Mouse (Mus musculus) heart, embryonic 14.5 days (tissue): ENCODE measurements around the gene Immp2l. TPM values are rescaled to one million over a fixed set of nuclear protein-coding genes. Genes with fewer than 3 reads are reported as not detected.
A peak's percentile ranks its signal among the peaks of the same experiment; 100 is the strongest.

Experiments used
- ATAC-seq: fragments of 200-750 bp; cut with Nextera tagmentation; 2 replicates; pipeline ENCODE4 v1.8.0; 2017; ENCODE audit warnings: low read depth, moderate TSS enrichment; ENCODE audit not compliant: insufficient number of reproducible peaks, insufficient read depth, low FRiP score
- H3K27ac ChIP-seq, 2 experiments: fragments of 200-500 bp in 1 of 2; fragments of 300-500 bp in 1 of 2; sonication (generic) in 1 of 2; replicated peaks in 1 of 2; 2 replicates each; pipeline ENCODE4 v1.5.1; 2012 to 2014; ENCODE audit warnings: low read depth in 2 of 2, low read length in 2 of 2, control low read depth in 1 of 2, mild to moderate bottlenecking in 1 of 2, mixed read lengths in 1 of 2; ENCODE audit not compliant: control insufficient read depth in 1 of 2, insufficient read depth in 1 of 2
- H3K27me3 ChIP-seq: fragments of 300-500 bp; sonication (generic); 2 replicates; pipeline ENCODE4 v1.6.1; 2014; ENCODE audit warnings: mild to moderate bottlenecking, low read length, control low read depth; ENCODE audit not compliant: control insufficient read depth, insufficient read depth
- H3K36me3 ChIP-seq: fragments of 300-500 bp; sonication (generic); 2 replicates; pipeline ENCODE4 v1.6.1; 2014; ENCODE audit warnings: mild to moderate bottlenecking, control low read depth, low read length, mixed read lengths; ENCODE audit not compliant: control insufficient read depth, insufficient read depth
- H3K4me1 ChIP-seq, 2 experiments: fragments of 200-500 bp in 1 of 2; fragments of 300-500 bp in 1 of 2; sonication (generic) in 1 of 2; 2 replicates each; pipeline ENCODE4 v1.6.1; 2012 to 2014; ENCODE audit warnings: low read length in 2 of 2, control low read depth in 1 of 2, mixed read lengths in 1 of 2; ENCODE audit not compliant: control insufficient read depth in 2 of 2, insufficient read depth in 2 of 2
- H3K4me2 ChIP-seq: fragments of 300-500 bp; sonication (generic); 2 replicates; pipeline ENCODE4 v1.6.1; 2014; ENCODE audit warnings: mild to moderate bottlenecking, low read length
- H3K4me3 ChIP-seq, 2 experiments: fragments of 200-500 bp in 1 of 2; fragments of 300-500 bp in 1 of 2; sonication (generic) in 1 of 2; 2 replicates each; pipeline ENCODE4 v1.5.1; 2012 to 2014; ENCODE audit warnings: low read length in 2 of 2, mild to moderate bottlenecking in 2 of 2, control low read depth in 1 of 2, low read depth in 1 of 2, moderate library complexity in 1 of 2; ENCODE audit not compliant: control insufficient read depth in 1 of 2, insufficient read depth in 1 of 2
- H3K9ac ChIP-seq: fragments of 300-500 bp; sonication (generic); 2 replicates; pipeline ENCODE4 v1.6.1; 2014; ENCODE audit warnings: mild to moderate bottlenecking, low read length
- H3K9me3 ChIP-seq: fragments of 300-500 bp; sonication (generic); 2 replicates; pipeline ENCODE4 v1.6.1; 2016; ENCODE audit warnings: low read length, control low read depth; ENCODE audit not compliant: control insufficient read depth
- WGBS: fragments of 180-500 bp; shearing (Covaris S2); extraction: QIAGEN DNeasy Blood & Tissue Kit; methylation state at CpG from one replicate; pipeline ENCODE4 v1.1.7; 2014; 5-methylcytosine and 5-hydroxymethylcytosine counted together
- polyA plus RNA-seq: library from polyadenylated mRNA; unstranded; fragments of >200 nt; fragmentation: Nextera tagmentation; extraction: Ambion mirVana; gene quantifications from 2 replicates; pipeline ENCODE4 v1.2.1, GENCODE M21; 2014

The Immp2l gene
- polyA plus RNA-seq, 1 experiment from 2014 or later, result 11.4 TPM

- WGBS, result 57% methylated on average over 6 of the region's 6 CpGs
- H3K9ac ChIP-seq, result no peak overlapping the region
- no peaks in the 10 kb centered on the region for H3K9me3 ChIP-seq
- H3K4me2 ChIP-seq, result no peak overlapping the region
- peaks cover 0 to 11% of the 10 kb centered on the region in 2 experiments; a peak in 1 of 4 replicates for H3K4me1 ChIP-seq
- no peak for ATAC-seq
- H3K36me3 ChIP-seq, result no peaks in the 10 kb centered on the region
- no peak overlapping the region for H3K27ac ChIP-seq
- no peaks in the 10 kb centered on the region for H3K27me3 ChIP-seq
- no peak overlapping the region for H3K4me3 ChIP-seq
Measured at GRCm38 (mm10) chr12:41119657-41120056, 95.8 kb downstream of the Immp2l start.

GRCm38 (mm10) chr12:41123207-41123606 lies 99.3 kb downstream of the Immp2l start:
- no peak overlapping the region for H3K27ac ChIP-seq
- H3K9me3 ChIP-seq, result no peaks in the 10 kb centered on the region
- WGBS, result 79% methylated on average over 2 of the region's 2 CpGs
- H3K4me2 ChIP-seq, result no peak overlapping the region
- H3K36me3 ChIP-seq, result no peaks in the 10 kb centered on the region
- H3K4me3 ChIP-seq, result no peak overlapping the region
- peaks cover 2 to 16% of the 10 kb centered on the region in 2 experiments; a peak in 2 of 4 replicates for H3K4me1 ChIP-seq
- H3K9ac ChIP-seq, result no peak overlapping the region
- no peaks in the 10 kb centered on the region for H3K27me3 ChIP-seq
- ATAC-seq, result no peak; the same call in 1 of the 2 replicates

- H3K9ac ChIP-seq, result no peak overlapping the region
- no peaks in the 10 kb centered on the region for H3K4me1 ChIP-seq
- WGBS, result 83% methylated on average over 3 of the region's 3 CpGs
- H3K27me3 ChIP-seq, result no peaks in the 10 kb centered on the region
- no peak overlapping the region for H3K27ac ChIP-seq
- no peak for ATAC-seq
- no peaks in the 10 kb centered on the region for H3K9me3 ChIP-seq
- H3K36me3 ChIP-seq, result no peaks in the 10 kb centered on the region
- no peak overlapping the region for H3K4me3 ChIP-seq
- no peak overlapping the region for H3K4me2 ChIP-seq
Measured at GRCm38 (mm10) chr12:41134885-41135284, 111.0 kb downstream of the Immp2l start.

GRCm38 (mm10) chr12:41159543-41159942 lies 135.7 kb downstream of the Immp2l start:
- no peak for ATAC-seq
- H3K4me3 ChIP-seq, result no peak overlapping the region
- H3K4me2 ChIP-seq, result no peak overlapping the region
- no peaks in the 10 kb centered on the region for H3K36me3 ChIP-seq
- no peak overlapping the region for H3K9ac ChIP-seq
- H3K27ac ChIP-seq, result peak overlapping the region; percentile 39 to 73; a peak in 2 of 4 replicates
- H3K4me1 ChIP-seq, result peaks cover 4 to 9% of the 10 kb centered on the region in 2 experiments; a peak in 3 of 4 replicates
- 30% methylated on average over 4 of the region's 4 CpGs for whole genome bisulfite sequencing
- no peaks in the 10 kb centered on the region for H3K27me3 ChIP-seq
- H3K9me3 ChIP-seq, result no peaks in the 10 kb centered on the region

GRCm38 (mm10) chr12:41167802-41168201 lies 143.9 kb downstream of the Immp2l start:
- Histone ChIP-seq H3K4me3 (no peak overlapping the region), H3K4me2 (no peak overlapping the region), H3K27me3 (no peaks in the 10 kb centered on the region), H3K4me1 (no peaks in the 10 kb centered on the region), H3K9me3 (no peaks in the 10 kb centered on the region), H3K36me3 (no peaks in the 10 kb centered on the region), H3K27ac (no peak overlapping the region), H3K9ac (no peak overlapping the region)
- no peak for ATAC-seq
- WGBS, result 77% methylated on average over 4 of the region's 4 CpGs

- Histone ChIP-seq H3K9me3 (no peaks in the 10 kb centered on the region), H3K4me2 (no peak overlapping the region), H3K27me3 (no peaks in the 10 kb centered on the region), H3K36me3 (no peaks in the 10 kb centered on the region), H3K4me3 (no peak overlapping the region), H3K27ac (no peak overlapping the region), H3K9ac (no peak overlapping the region), H3K4me1 (no peaks in the 10 kb centered on the region)
- ATAC-seq, result no peak
- WGBS, result 79% methylated on average over 1 of the region's 1 CpGs
Measured at GRCm38 (mm10) chr12:41170051-41170450, 146.2 kb downstream of the Immp2l start.

GRCm38 (mm10) chr12:41182856-41183255 lies 159.0 kb downstream of the Immp2l start:
- no peak overlapping the region for H3K4me3 ChIP-seq
- H3K4me1 ChIP-seq, result no peaks in the 10 kb centered on the region
- no peak overlapping the region for H3K4me2 ChIP-seq
- no peak overlapping the region for H3K9ac ChIP-seq
- no peaks in the 10 kb centered on the region for H3K27me3 ChIP-seq
- H3K27ac ChIP-seq, result no peak overlapping the region
- H3K36me3 ChIP-seq, result no peaks in the 10 kb centered on the region
- H3K9me3 ChIP-seq, result no peaks in the 10 kb centered on the region
- ATAC-seq, result no peak

- no peak for ATAC-seq
- Histone ChIP-seq H3K9me3 (no peaks in the 10 kb centered on the region), H3K4me2 (no peak overlapping the region), H3K36me3 (no peaks in the 10 kb centered on the region), H3K4me1 (no peaks in the 10 kb centered on the region), H3K27me3 (no peaks in the 10 kb centered on the region), H3K4me3 (no peak overlapping the region), H3K27ac (no peak overlapping the region), H3K9ac (no peak overlapping the region)
- 78% methylated on average over 4 of the region's 4 CpGs for WGBS
Measured at GRCm38 (mm10) chr12:41185060-41185459, 161.2 kb downstream of the Immp2l start.
